Mouse (Mus musculus) kidney, postnatal 0 days (tissue): ENCODE data around the gene Hist1h4k. TPM values are rescaled to one million over a fixed set of nuclear protein-coding genes. Genes with fewer than 3 reads are reported as not detected.
"Not testable (repeated sequence)": the region's sequence is repeated elsewhere in the genome, so short reads cannot be mapped to it uniquely, and the experiment has no call there.

ENCODE experiments used
- ATAC-seq: fragments of 200-750 bp; cut with Nextera tagmentation; replicated peaks from 2 replicates; pipeline ENCODE4 v1.8.0; 2017; ENCODE audit warnings: low read depth, moderate number of reproducible peaks, moderate TSS enrichment, moderate library complexity; ENCODE audit not compliant: low FRiP score
- DNase-seq: peaks from one replicate; pipeline ENCODE4 v3.0.0-alpha.2; 2016; ENCODE audit warnings: low spot score
- H3K27ac ChIP-seq: fragments of 300-500 bp; sonication (generic); 2 replicates; pipeline ENCODE4 v1.5.1; 2014; ENCODE audit warnings: mild to moderate bottlenecking
- H3K27me3 ChIP-seq: fragments of 300-500 bp; sonication (generic); 2 replicates; pipeline ENCODE4 v1.6.1; 2014; ENCODE audit warnings: low read length, mixed read lengths; ENCODE audit not compliant: insufficient read depth
- H3K36me3 ChIP-seq: fragments of 300-500 bp; sonication (generic); 2 replicates; pipeline ENCODE4 v1.6.1; 2014; ENCODE audit warnings: low read length, mixed read lengths; ENCODE audit not compliant: insufficient read depth
- H3K4me1 ChIP-seq: fragments of 300-500 bp; sonication (generic); replicated peaks from 2 replicates; pipeline ENCODE4 v1.6.1; 2014; ENCODE audit warnings: antibody characterized with exemption, low read length, mixed read lengths; ENCODE audit not compliant: insufficient read depth
- H3K4me2 ChIP-seq: fragments of 300-500 bp; sonication (generic); 2 replicates; pipeline ENCODE4 v1.6.1; 2014; ENCODE audit warnings: mild to moderate bottlenecking, low read length, moderate library complexity, mixed read lengths
- H3K4me3 ChIP-seq: fragments of 300-500 bp; sonication (generic); replicated peaks from 2 replicates; pipeline ENCODE4 v1.5.1; 2014; ENCODE audit warnings: low read depth, low read length
- H3K9ac ChIP-seq: fragments of 300-500 bp; sonication (generic); 2 replicates; pipeline ENCODE4 v1.6.1; 2014; ENCODE audit warnings: low read depth, low read length
- H3K9me3 ChIP-seq: fragments of 300-500 bp; sonication (generic); replicated peaks from 2 replicates; pipeline ENCODE4 v1.6.1; 2016; ENCODE audit warnings: low read length, inconsistent platforms, mixed read lengths
- CTCF ChIP-seq: IDR thresholded peaks from 2 replicates; pipeline ENCODE4 v1.5.1; 2016; ENCODE audit warnings: antibody characterized with exemption, low read depth, mild to moderate bottlenecking, moderate library complexity
- WGBS: fragments of 180-500 bp; shearing (Covaris S2); extraction: QIAGEN DNeasy Blood & Tissue Kit; methylation state at CpG from one replicate; pipeline ENCODE4 v1.1.7; 2014; 5-methylcytosine and 5-hydroxymethylcytosine counted together
- polyA plus RNA-seq: library from polyadenylated mRNA; unstranded; fragments of >200 nt; fragmentation: Nextera tagmentation; extraction: Ambion mirVana; gene quantifications from 2 replicates; pipeline ENCODE4 v1.2.1, GENCODE M21; 2015

Hist1h4k gene
- polyA plus RNA-seq, 1 experiment from 2014 or later, result 2.0 TPM

- peak; percentile 30; the same call in 1 of the 2 replicates for TF ChIP-seq CTCF
- H3K27me3 ChIP-seq, H3K36me3 ChIP-seq, H3K9me3 ChIP-seq, H3K4me1 ChIP-seq: not testable (repeated sequence)
- ATAC-seq (peak; percentile 96), DNase-seq (peak; percentile 99)
- H3K27ac ChIP-seq, result peak within 1 kb of the TSS; percentile 92
- H3K9ac ChIP-seq, result peak within 1 kb of the TSS; percentile 46; the same call in 1 of the 2 replicates
- under 1% methylated on average over 32 of the region's 50 CpGs for WGBS
- peak within 1 kb of the TSS; percentile 44 for H3K4me3 ChIP-seq
- H3K4me2 ChIP-seq, result peak within 1 kb of the TSS; percentile 65
These were observed 3.4 kb upstream of the Hist1h4k start, which contains the start of the genes Hist1h2ak and Hist1h2bn for GRCm38 (mm10) chr13:21753524-21754285. Gene Hist1h2ak (minus strand): TSS chr13:21753827. Gene Hist1h2bn (plus strand): TSS chr13:21754123.

- no peaks in the 10 kb centered on the region for H3K36me3 ChIP-seq
- H3K9ac ChIP-seq, result peak overlapping the region; percentile 46; the same call in 1 of the 2 replicates
- DNase-seq (peak; percentile 29), ATAC-seq (no peak)
- peak overlapping the region; percentile 65 for H3K4me2 ChIP-seq
- H3K4me1 ChIP-seq, result no peaks in the 10 kb centered on the region
- H3K27me3 ChIP-seq, result no peaks in the 10 kb centered on the region
- H3K9me3 ChIP-seq, result no peaks in the 10 kb centered on the region
- H3K27ac ChIP-seq, result peak overlapping the region; percentile 92
- H3K4me3 ChIP-seq, result peak overlapping the region; percentile 44
- TF ChIP-seq CTCF, result no peak
- 2% methylated on average over 10 of the region's 10 CpGs for WGBS
These were observed 2.8 kb upstream of the Hist1h4k start for GRCm38 (mm10) chr13:21753051-21753523.

- TF ChIP-seq CTCF, result no peak
- no peak for ATAC-seq
- H3K4me3 ChIP-seq, result no peak overlapping the region
- DNase-seq, result peak; percentile 47
- no peak overlapping the region for H3K27ac ChIP-seq
- no peaks in the 10 kb centered on the region for H3K4me1 ChIP-seq
- WGBS, result 22% methylated on average over 3 of the region's 3 CpGs
- 0 out of 2 replicates have a peak overlapping the region, but pooled peaks have one; percentile 16 for H3K4me2 ChIP-seq
- no peaks in the 10 kb centered on the region for H3K9me3 ChIP-seq
- no peaks in the 10 kb centered on the region for H3K27me3 ChIP-seq
- no peak overlapping the region for H3K9ac ChIP-seq
- no peaks in the 10 kb centered on the region for H3K36me3 ChIP-seq
These were observed 2.1 kb upstream of the Hist1h4k start for GRCm38 (mm10) chr13:21752356-21752755.

GRCm38 (mm10) chr13:21751827-21752226, 1.5 kb upstream of the Hist1h4k start:
- ATAC-seq (no peak), DNase-seq (no peak)
- Histone ChIP-seq H3K4me3 (no peak overlapping the region), H3K9me3 (no peaks in the 10 kb centered on the region), H3K27ac (no peak overlapping the region), H3K9ac (no peak overlapping the region), H3K27me3 (no peaks in the 10 kb centered on the region), H3K4me2 (0 out of 2 replicates have a peak overlapping the region, but pooled peaks have one; percentile 16), H3K4me1 (no peaks in the 10 kb centered on the region), H3K36me3 (no peaks in the 10 kb centered on the region)
- TF ChIP-seq CTCF, result no peak
- WGBS, result 78% methylated on average over 3 of the region's 3 CpGs

GRCm38 (mm10) chr13:21751417-21751816, 1.1 kb upstream of the Hist1h4k start:
- DNase-seq (no peak), ATAC-seq (no peak)
- no peak overlapping the region for H3K27ac ChIP-seq
- H3K4me3 ChIP-seq, result no peak overlapping the region
- no peak overlapping the region for H3K4me2 ChIP-seq
- no peak for TF ChIP-seq CTCF
- no peak overlapping the region for H3K9ac ChIP-seq
- no peaks in the 10 kb centered on the region for H3K9me3 ChIP-seq
- no peaks in the 10 kb centered on the region for H3K36me3 ChIP-seq
- H3K27me3 ChIP-seq, result no peaks in the 10 kb centered on the region
- H3K4me1 ChIP-seq, result no peaks in the 10 kb centered on the region

- Histone ChIP-seq H3K9me3 (no peaks in the 10 kb centered on the region), H3K9ac (peak overlapping the region; percentile 43), H3K27me3 (no peaks in the 10 kb centered on the region), H3K4me3 (peak overlapping the region; percentile 35), H3K4me2 (peak overlapping the region; percentile 51), H3K27ac (peak overlapping the region; percentile 86; the same call in 1 of the 2 replicates), H3K4me1 (no peaks in the 10 kb centered on the region), H3K36me3 (no peaks in the 10 kb centered on the region)
- TF ChIP-seq CTCF, result no peak
- DNase-seq, result peak; percentile 38
- ATAC-seq, result no peak
- WGBS, result 5% methylated on average over 5 of the region's 5 CpGs
These were observed 732 bp downstream of the Hist1h4k start for GRCm38 (mm10) chr13:21749387-21750158.
